Mouse (Mus musculus): Measurements from ENCODE around the gene Shpk.

DNA sequence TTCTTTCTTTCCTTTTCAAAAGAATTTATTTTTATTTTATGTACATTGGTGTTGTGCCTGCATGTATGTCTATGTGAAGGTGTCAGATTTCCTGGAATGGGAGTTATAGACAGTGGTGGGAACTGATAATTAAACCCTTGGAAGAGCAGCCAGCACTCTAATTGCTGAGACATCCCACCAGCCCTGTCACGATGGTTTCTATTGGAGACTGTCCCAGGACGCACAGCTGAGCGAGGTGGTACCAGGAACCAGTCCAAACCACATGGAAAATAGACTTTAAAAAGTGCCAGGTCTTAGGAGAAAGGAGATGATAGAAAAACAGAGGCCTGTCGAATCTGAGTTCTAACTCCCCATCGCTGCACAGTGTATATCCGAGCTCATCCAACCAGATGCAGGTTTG is 44.2 kb upstream of the Shpk start:
- TF ChIP-seq CTCF (conservative IDR thresholded peaks at IDR 0.05; ENCODE audit: low read length) (no peak), POU5F1 (IDR thresholded peaks at IDR 0.05; ENCODE audit: borderline replicate concordance, low read length) (no peak), NANOG (IDR thresholded peaks at IDR 0.05; ENCODE audit: borderline replicate concordance, low read length) (no peak)
